Comparison of ENCODE assay signal across 10 mouse cellular contexts in the genomic region with DNA sequence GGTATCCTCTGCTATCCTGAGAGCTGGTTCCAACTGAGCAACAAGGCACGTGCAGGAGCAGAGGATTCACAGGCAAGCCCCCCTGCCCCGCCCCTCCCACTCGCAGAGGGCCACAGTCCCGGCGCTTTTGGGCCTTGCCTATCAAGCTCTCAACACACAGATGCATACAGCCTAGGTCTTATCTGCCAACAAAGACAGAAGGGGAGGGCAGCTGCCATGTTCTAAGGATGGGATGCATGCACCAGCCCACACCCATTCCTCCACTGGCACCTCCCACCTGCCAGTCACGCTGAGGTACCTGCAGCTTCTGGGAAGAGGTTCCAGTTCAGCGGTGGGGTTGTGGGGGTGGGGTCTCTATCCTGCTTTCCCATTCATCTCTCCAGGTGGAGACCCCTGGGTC. TPM values are rescaled to one million over a fixed set of nuclear protein-coding genes. Genes with fewer than 3 reads are reported as not detected.
DNase-seq lines count a peak whose midpoint lies in the region; ATAC-seq and TF ChIP-seq lines count a peak whose summit lies in the region.
"Had no signal": no experiment of that assay in that cellular context is flagged by ENCODE, and none has a peak within 500 bp of the region (broad histone marks: within the 10 kb centered on the region; RNA-seq: fewer than 3 reads in every experiment).

No protein-coding gene starts in this region.

- no peaks in the 10 kb centered on the region for H3K9me3 ChIP-seq in heart, embryonic 10.5 days
- no peaks in the 10 kb centered on the region for H3K9me3 ChIP-seq in lung, embryonic 14.5 days (ENCODE audit: low read depth, low read length)
- no peaks in the 10 kb centered on the region for H3K9me3 ChIP-seq in intestine, embryonic 14.5 days (ENCODE audit: control insufficient read depth, low read length)
- H3K9me3 ChIP-seq: hindbrain, embryonic 15.5 days had no signal

- H3K4me3 ChIP-seq in heart, embryonic 10.5 days, result peak overlapping the region; percentile 35; the same call in 1 of the 2 replicates
- no peak overlapping the region for H3K4me3 ChIP-seq in lung, embryonic 14.5 days (ENCODE audit: low read depth, low read length)
- H3K4me3 ChIP-seq in lung, adult 2 months (replicated peaks; ENCODE audit: extremely low read depth, low read depth, low read length), result no peak overlapping the region
- H3K4me3 ChIP-seq in intestine, embryonic 14.5 days (ENCODE audit: low read depth, low read length), result no peak overlapping the region
- no peak overlapping the region for H3K4me3 ChIP-seq in myocyte
- H3K4me3 ChIP-seq: hindbrain, embryonic 15.5 days had no signal

- DNase-seq in heart, embryonic 10.5 days (ENCODE audit: low spot score), result no peak
- no peak for DNase-seq in heart, postnatal 10 days
- DNase-seq in lung, embryonic 14.5 days, result no peak
- no peak for DNase-seq in lung, adult 2 months
- DNase-seq in intestine, embryonic 14.5 days (ENCODE audit: low spot score), result no peak
- DNase-seq in thymus, postnatal 14 days, result no peak
- DNase-seq: cerebellum, postnatal 14 days had no signal

- TF ChIP-seq POLR2A in lung, adult 2 months (IDR thresholded peaks at IDR 0.05; ENCODE audit: borderline replicate concordance, extremely low read depth, low read depth, low read length), result no peak
- no peak for TF ChIP-seq POLR2A in myocyte (IDR thresholded peaks at IDR 0.05; ENCODE audit: insufficient read length, low read depth)

- WGBS in heart, embryonic 10.5 days, result 3% methylated on average over 7 of the region's 7 CpGs
- 10% methylated on average over 7 of the region's 7 CpGs for WGBS in lung, embryonic 14.5 days
- WGBS in lung, adult 2 months, result 43% methylated on average over 7 of the region's 7 CpGs
- WGBS in intestine, embryonic 14.5 days, result 14% methylated on average over 7 of the region's 7 CpGs

- peaks cover 87% of the 10 kb centered on the region for H3K79me2 ChIP-seq in myocyte (ENCODE audit: control insufficient read depth, insufficient read depth)

- 0 out of 2 replicates have a peak overlapping the region, but pooled peaks have one; percentile 5 for H3K9ac ChIP-seq in lung, embryonic 14.5 days
- H3K9ac ChIP-seq in intestine, embryonic 14.5 days (ENCODE audit: low read length), result no peak overlapping the region
- H3K9ac ChIP-seq: hindbrain, embryonic 15.5 days had no signal

- no peak for ATAC-seq in lung, embryonic 14.5 days (ENCODE audit: insufficient read depth)
- ATAC-seq in intestine, embryonic 14.5 days (replicated peaks; ENCODE audit: low FRiP score, low TSS enrichment, low read depth), result no peak
- ATAC-seq in erythroid progenitor cell, adult 5-6 weeks (replicated peaks; ENCODE audit: low FRiP score, poor library complexity, severe bottlenecking), result no peak

- intact Hi-C loops in heart, postnatal 10 days (cut with DNase I), result no loop called here

- H3ac ChIP-seq in myocyte (ENCODE audit: control insufficient read depth, insufficient read length), result no peak overlapping the region

- H3K4me1 ChIP-seq in heart, embryonic 10.5 days, result peaks cover 100% of the 10 kb centered on the region
- peaks cover 75% of the 10 kb centered on the region for H3K4me1 ChIP-seq in lung, embryonic 14.5 days (ENCODE audit: insufficient read depth)
- H3K4me1 ChIP-seq in lung, adult 2 months (ENCODE audit: control insufficient read depth, insufficient read depth, low read length), result peaks cover 53% of the 10 kb centered on the region
- peaks cover 82% of the 10 kb centered on the region for H3K4me1 ChIP-seq in intestine, embryonic 14.5 days (replicated peaks; ENCODE audit: control insufficient read depth, insufficient read depth, low read length)

- TF ChIP-seq CTCF in lung, embryonic 14.5 days (IDR thresholded peaks at IDR 0.05; ENCODE audit: low read depth), result no peak
- TF ChIP-seq CTCF in lung, adult 2 months (IDR thresholded peaks at IDR 0.05; ENCODE audit: insufficient read depth, low read length), result no peak

- peak overlapping the region; percentile 43 for H3K4me2 ChIP-seq in lung, embryonic 14.5 days
- peak overlapping the region; percentile 18; the same call in 1 of the 2 replicates for H3K4me2 ChIP-seq in intestine, embryonic 14.5 days (ENCODE audit: low read length)
- peak overlapping the region; percentile 39 for H3K4me2 ChIP-seq in myocyte (ENCODE audit: low read depth)
- H3K4me2 ChIP-seq: hindbrain, embryonic 15.5 days had no signal

- H3K27ac ChIP-seq in heart, embryonic 10.5 days, result peak overlapping the region; percentile 88
- H3K27ac ChIP-seq in lung, embryonic 14.5 days (ENCODE audit: low read depth), result peak overlapping the region; percentile 95
- peak overlapping the region; percentile 38 for H3K27ac ChIP-seq in intestine, embryonic 14.5 days (ENCODE audit: low read depth)
- H3K27ac ChIP-seq: hindbrain, embryonic 15.5 days had no signal

- H3K27me3 ChIP-seq in heart, embryonic 10.5 days (ENCODE audit: insufficient read depth, poor library complexity, severe bottlenecking), result no peaks in the 10 kb centered on the region
- H3K27me3 ChIP-seq in lung, embryonic 14.5 days (ENCODE audit: insufficient read depth, low read length), result no peaks in the 10 kb centered on the region
- no peaks in the 10 kb centered on the region for H3K27me3 ChIP-seq in intestine, embryonic 14.5 days (replicated peaks; ENCODE audit: control insufficient read depth, insufficient read depth, low read length)
- no peaks in the 10 kb centered on the region for H3K27me3 ChIP-seq in myocyte (ENCODE audit: control insufficient read depth, insufficient read depth, insufficient read length)
- H3K27me3 ChIP-seq: hindbrain, embryonic 15.5 days had no signal

- peaks cover 4% of the 10 kb centered on the region; the same call in 1 of the 2 replicates for H3K36me3 ChIP-seq in heart, embryonic 10.5 days
- no peaks in the 10 kb centered on the region for H3K36me3 ChIP-seq in lung, embryonic 14.5 days (ENCODE audit: insufficient read depth)
- H3K36me3 ChIP-seq in intestine, embryonic 14.5 days (ENCODE audit: control insufficient read depth, insufficient read depth, low read length), result no peaks in the 10 kb centered on the region
- H3K36me3 ChIP-seq in myocyte (ENCODE audit: control insufficient read depth, insufficient read depth), result no peaks in the 10 kb centered on the region
- H3K36me3 ChIP-seq: hindbrain, embryonic 15.5 days had no signal

TF ChIP-seq in myocyte, 11 proteins besides CTCF, POLR2A, EP300 and RAD21:
- peak in 1 of 3 experiments; percentile 21 for TF ChIP-seq MYOG (IDR thresholded peaks at IDR 0.05; ENCODE audit: control insufficient read depth in 1 of 3, insufficient read depth in 1 of 3, insufficient read length in 2 of 3, low read depth in 2 of 3)
- TF ChIP-seq MYOD1 (IDR thresholded peaks at IDR 0.05; ENCODE audit: control insufficient read depth in 1 of 3, insufficient read length in 2 of 3, low read depth in 2 of 3), result peak in 1 of 3 experiments; percentile 32
- no peak for TF ChIP-seq SRF (IDR thresholded peaks at IDR 0.05; ENCODE audit: control insufficient read depth, insufficient read length, low read depth)

RNA-seq across cellular contexts. Expression of a gene that starts 39.2 kb away (rescaled TPM):
- 8.2 and 8.3 TPM in 2 replicates for polyA plus RNA-seq in heart, embryonic 10.5 days (2016; fragmentation: Nextera tagmentation; extraction: Ambion mirVana)
- total RNA-seq in heart, postnatal 10 days (2021), result 10 to 100 TPM; 67.9 to 71.6 TPM
- 10.6 TPM in 2 replicates for polyA plus RNA-seq in lung, embryonic 14.5 days (2014; fragmentation: Nextera tagmentation; extraction: Ambion mirVana)
- polyA plus RNA-seq in lung, adult 2 months (2012; rRNA removed), result 36.2 and 37.7 TPM in 2 replicates
- polyA plus RNA-seq in intestine, embryonic 14.5 days (2014; fragmentation: Nextera tagmentation; extraction: Ambion mirVana), result 5.3 and 7.3 TPM in 2 replicates
- polyA plus RNA-seq in myocyte (2012; fragmentation: generic; extraction: Trizol), result 46.3 TPM
- total RNA-seq in erythroid progenitor cell, adult 5-6 weeks (2015; ENCODE audit: low replicate concordance), result 1.3 TPM in 1 of 2 replicates, not detected in the other
- 1.5 and 6.5 TPM in 2 replicates for total RNA-seq in erythroid progenitor cell, adult 5-6 weeks (2017; ENCODE audit: low replicate concordance)

Comparison
In these comparisons a context has a peak if more than half of its experiments do, and no peak if none do; other contexts are left out.
1. H3K27ac ChIP-seq: peak in every context shown above with its lines; median percentile 95 in lung, embryonic 14.5 days; 88 in heart, embryonic 10.5 days; 38 in intestine, embryonic 14.5 days.